In genomic region chr11:66981336-66982115, GRCm38 (mm10) we compare ENCODE assay signal across 24 mouse cellular contexts. TPM values are rescaled to one million over a fixed set of nuclear protein-coding genes. Genes with fewer than 3 reads are reported as not detected.
DNase-seq lines count a peak whose midpoint lies in the region; ATAC-seq lines count a peak whose summit lies in the region.
"Had no signal": no experiment of that assay in that cellular context is flagged by ENCODE, and none has a peak within 500 bp of the region (broad histone marks: within the 10 kb centered on the region; RNA-seq: fewer than 3 reads in every experiment).

No protein-coding gene starts in this region.

- no peak overlapping the region for H3K4me2 ChIP-seq in hindbrain, embryonic 11.5 days (replicated peaks; ENCODE audit: low read depth, low read length)
- H3K4me2 ChIP-seq in hindbrain, embryonic 14.5 days (replicated peaks) = no peak overlapping the region
- no peak overlapping the region for H3K4me2 ChIP-seq in midbrain, embryonic 11.5 days
- no peak overlapping the region for H3K4me2 ChIP-seq in midbrain, embryonic 16.5 days (ENCODE audit: low read length)
- H3K4me2 ChIP-seq: embryonic facial prominence, embryonic 12.5 days; heart, embryonic 15.5 days; neural tube, embryonic 12.5 days had no signal

- H3K9ac ChIP-seq in hindbrain, embryonic 11.5 days (ENCODE audit: low read depth, low read length) = no peak overlapping the region
- H3K9ac ChIP-seq in hindbrain, embryonic 14.5 days = no peak overlapping the region
- no peak overlapping the region for H3K9ac ChIP-seq in midbrain, embryonic 11.5 days (ENCODE audit: low read length)
- H3K9ac ChIP-seq in midbrain, embryonic 16.5 days (ENCODE audit: low read depth, low read length) = no peak overlapping the region
- H3K9ac ChIP-seq: embryonic facial prominence, embryonic 12.5 days; heart, embryonic 15.5 days; liver, embryonic 14.5 days; neural tube, embryonic 12.5 days had no signal

- no peak overlapping the region for H3K4me3 ChIP-seq in hindbrain, embryonic 11.5 days (ENCODE audit: low read depth, low read length)
- no peak overlapping the region for H3K4me3 ChIP-seq in hindbrain, embryonic 14.5 days (replicated peaks; ENCODE audit: low read length)
- H3K4me3 ChIP-seq in midbrain, embryonic 11.5 days (ENCODE audit: low read depth, low read length) = no peak overlapping the region
- H3K4me3 ChIP-seq in midbrain, embryonic 16.5 days (ENCODE audit: low read depth, low read length) = no peak overlapping the region
- H3K4me3 ChIP-seq: embryonic facial prominence, embryonic 12.5 days; erythroblast, embryonic 14.5 days; heart, embryonic 15.5 days; midbrain, embryonic 10.5 days; neural tube, embryonic 12.5 days had no signal

- H3K9me3 ChIP-seq in hindbrain, embryonic 11.5 days (ENCODE audit: control insufficient read depth, low read length) = no peaks in the 10 kb centered on the region
- 0 out of 2 replicates have a peak, but pooled peaks cover under 1% of the 10 kb centered on the region for H3K9me3 ChIP-seq in hindbrain, embryonic 14.5 days (ENCODE audit: control insufficient read depth, low read length)
- H3K9me3 ChIP-seq in midbrain, embryonic 11.5 days (ENCODE audit: control insufficient read depth, low read length) = no peaks in the 10 kb centered on the region
- no peaks in the 10 kb centered on the region for H3K9me3 ChIP-seq in midbrain, embryonic 16.5 days (replicated peaks; ENCODE audit: control insufficient read depth, low read length, poor library complexity, severe bottlenecking)
- H3K9me3 ChIP-seq: embryonic facial prominence, embryonic 12.5 days; heart, embryonic 15.5 days; midbrain, embryonic 10.5 days; neural tube, embryonic 12.5 days had no signal

- no peaks in the 10 kb centered on the region for H3K36me3 ChIP-seq in hindbrain, embryonic 11.5 days (ENCODE audit: control insufficient read depth, insufficient read depth, low read length)
- no peaks in the 10 kb centered on the region for H3K36me3 ChIP-seq in hindbrain, embryonic 14.5 days (replicated peaks; ENCODE audit: control insufficient read depth, insufficient read depth)
- no peaks in the 10 kb centered on the region for H3K36me3 ChIP-seq in midbrain, embryonic 11.5 days (ENCODE audit: control insufficient read depth, insufficient read depth, low read length)
- no peaks in the 10 kb centered on the region for H3K36me3 ChIP-seq in midbrain, embryonic 16.5 days (ENCODE audit: control insufficient read depth, insufficient read depth, low read length)
- H3K36me3 ChIP-seq: embryonic facial prominence, embryonic 12.5 days; heart, embryonic 15.5 days; midbrain, embryonic 10.5 days; neural tube, embryonic 12.5 days had no signal

- peak; percentile 2 for DNase-seq in hindbrain, embryonic 11.5 days (ENCODE audit: low spot score)
- DNase-seq in hindbrain, embryonic 14.5 days (ENCODE audit: low spot score) = no peak
- DNase-seq in midbrain, embryonic 11.5 days (ENCODE audit: low spot score, missing footprints) = peak; percentile 77
- DNase-seq in ZHBTc4 (ENCODE audit: low read depth, low spot score) = peak; percentile 65
- DNase-seq in T-cell, adult 2 months (ENCODE audit: low spot score) = no peak
- DNase-seq in thymus, adult 18-20 months = no peak
- DNase-seq: B cell, adult 2 months; gastrocnemius, postnatal 14 days; heart, adult 18-20 months; heart, postnatal 4 days; kidney, adult 18-20 months; kidney, postnatal 10 days; spleen, adult 18-20 months; thymus, postnatal 4 days had no signal

- H3K27me3 ChIP-seq in hindbrain, embryonic 11.5 days (ENCODE audit: control insufficient read depth, insufficient read depth, low read length) = no peaks in the 10 kb centered on the region
- H3K27me3 ChIP-seq in hindbrain, embryonic 14.5 days (ENCODE audit: control insufficient read depth, insufficient read depth, low read length) = no peaks in the 10 kb centered on the region
- H3K27me3 ChIP-seq in midbrain, embryonic 11.5 days (ENCODE audit: control insufficient read depth, insufficient read depth, low read length) = no peaks in the 10 kb centered on the region
- H3K27me3 ChIP-seq in midbrain, embryonic 16.5 days (ENCODE audit: control insufficient read depth, insufficient read depth, low read depth, low read length) = no peaks in the 10 kb centered on the region; the same call in 1 of the 2 replicates
- H3K27me3 ChIP-seq: embryonic facial prominence, embryonic 12.5 days; neural tube, embryonic 12.5 days had no signal

- ATAC-seq in hindbrain, embryonic 11.5 days (ENCODE audit: low FRiP score) = no peak
- no peak for ATAC-seq in hindbrain, embryonic 14.5 days (ENCODE audit: low FRiP score)
- no peak for ATAC-seq in midbrain, embryonic 11.5 days (ENCODE audit: low FRiP score)
- ATAC-seq in midbrain, embryonic 16.5 days = no peak
- ATAC-seq: forebrain, embryonic 14.5 days had no signal

- no peak overlapping the region for H3K27ac ChIP-seq in hindbrain, embryonic 11.5 days (ENCODE audit: low read depth, low read length)
- no peak overlapping the region for H3K27ac ChIP-seq in hindbrain, embryonic 14.5 days
- no peak overlapping the region for H3K27ac ChIP-seq in midbrain, embryonic 11.5 days (ENCODE audit: low read depth, low read length)
- H3K27ac ChIP-seq in midbrain, embryonic 16.5 days (ENCODE audit: low read length) = no peak overlapping the region
- H3K27ac ChIP-seq: embryonic facial prominence, embryonic 12.5 days; heart, embryonic 15.5 days; liver, embryonic 14.5 days; macrophage; midbrain, embryonic 10.5 days; neural tube, embryonic 12.5 days had no signal

- 82% methylated on average over 15 of the region's 15 CpGs for WGBS in hindbrain, embryonic 11.5 days
- WGBS in hindbrain, embryonic 14.5 days = 77% methylated on average over 15 of the region's 15 CpGs
- WGBS in midbrain, embryonic 11.5 days = 78% methylated on average over 15 of the region's 15 CpGs
- 82% methylated on average over 15 of the region's 15 CpGs for WGBS in midbrain, embryonic 16.5 days

- no peaks in the 10 kb centered on the region; the same call in 1 of the 2 replicates for H3K4me1 ChIP-seq in hindbrain, embryonic 11.5 days (replicated peaks; ENCODE audit: control insufficient read depth, insufficient read depth, low read length)
- peaks cover 14% of the 10 kb centered on the region for H3K4me1 ChIP-seq in hindbrain, embryonic 14.5 days (replicated peaks; ENCODE audit: control insufficient read depth, insufficient read depth, low read length)
- H3K4me1 ChIP-seq in midbrain, embryonic 11.5 days (ENCODE audit: control insufficient read depth, insufficient read depth, low read length) = peaks cover 8% of the 10 kb centered on the region
- H3K4me1 ChIP-seq in midbrain, embryonic 16.5 days (ENCODE audit: control insufficient read depth, insufficient read depth, low read length) = peaks cover 11% of the 10 kb centered on the region

RNA-seq across cellular contexts. Expression of gene Tmem238l, which starts 25.1 kb away (rescaled TPM):
- not detected in 2 replicates for polyA plus RNA-seq in hindbrain, embryonic 11.5 days (2014; fragmentation: Nextera tagmentation; extraction: Ambion mirVana)
- not detected in 2 replicates for polyA plus RNA-seq in hindbrain, embryonic 14.5 days (2014; fragmentation: Nextera tagmentation; extraction: Ambion mirVana)
- polyA plus RNA-seq in midbrain, embryonic 11.5 days (2014; fragmentation: Nextera tagmentation; extraction: Ambion mirVana) = not detected in 2 replicates
- polyA plus RNA-seq in midbrain, embryonic 16.5 days (2015; fragmentation: Nextera tagmentation; extraction: Ambion mirVana) = not detected in 2 replicates
- polyA plus RNA-seq: embryonic facial prominence, embryonic 12.5 days; erythroblast, embryonic 14.5 days; forebrain, embryonic 14.5 days; limb, embryonic 14.5 days; liver, embryonic 14.5 days; macrophage; midbrain, embryonic 10.5 days; neural tube, embryonic 12.5 days had no signal

RNA-seq across cellular contexts. Expression of gene Tmem220, which starts 43.4 kb away (rescaled TPM):
- 1.4 and 1.5 TPM in 2 replicates for polyA plus RNA-seq in hindbrain, embryonic 11.5 days (2014; fragmentation: Nextera tagmentation; extraction: Ambion mirVana)
- polyA plus RNA-seq in hindbrain, embryonic 14.5 days (2014; fragmentation: Nextera tagmentation; extraction: Ambion mirVana) = 0.59 and 1.1 TPM in 2 replicates
- 0.92 and 1.4 TPM in 2 replicates for polyA plus RNA-seq in midbrain, embryonic 11.5 days (2014; fragmentation: Nextera tagmentation; extraction: Ambion mirVana)
- 0.47 and 0.89 TPM in 2 replicates for polyA plus RNA-seq in midbrain, embryonic 16.5 days (2015; fragmentation: Nextera tagmentation; extraction: Ambion mirVana)
- polyA plus RNA-seq: erythroblast, embryonic 14.5 days had no signal

Comparison
In these comparisons a context has a peak if more than half of its experiments do, and no peak if none do; other contexts are left out.
1. DNase-seq: peak in hindbrain, embryonic 11.5 days (single experiment), midbrain, embryonic 11.5 days (single experiment) and ZHBTc4 (single experiment); none in hindbrain, embryonic 14.5 days (single experiment), T-cell, adult 2 months (single experiment) and thymus, adult 18-20 months (0 of 2).